Mouse (Mus musculus): ENCODE measurements around the gene Prtn3.

DNA sequence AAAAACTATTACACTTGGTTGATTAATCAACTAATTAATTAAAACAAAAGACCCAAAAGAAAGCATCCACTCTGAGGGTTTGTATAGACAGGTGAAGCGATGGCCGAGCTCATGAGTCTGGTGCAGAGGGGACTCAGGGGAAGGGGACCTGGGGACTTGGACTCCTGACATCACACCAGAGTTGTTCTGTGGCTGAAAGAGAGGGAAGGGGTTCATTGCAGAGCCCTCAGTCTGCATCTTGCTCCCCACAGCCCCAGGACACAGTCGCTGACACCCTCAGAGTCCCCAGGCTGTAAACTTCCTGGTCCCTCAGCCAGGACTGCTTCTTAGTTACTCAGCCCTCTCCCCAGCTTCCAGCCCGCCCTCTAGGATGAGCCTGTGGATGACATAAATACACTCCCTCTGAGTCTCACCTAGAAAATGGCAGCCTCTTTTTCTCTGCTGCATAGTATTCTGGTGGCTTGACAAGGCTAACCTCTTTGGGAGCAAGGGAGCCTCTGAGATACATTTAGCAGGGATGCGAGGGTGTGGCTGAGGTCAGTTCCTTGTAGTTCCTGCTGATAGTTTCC, 43.3 kb downstream of the Prtn3 start:
- no peak for TF ChIP-seq CTCF (IDR thresholded peaks at IDR 0.05; ENCODE audit: borderline replicate concordance, extremely low read depth, insufficient read depth, insufficient read length)
- TF ChIP-seq POLR2A (IDR thresholded peaks at IDR 0.05; ENCODE audit: borderline replicate concordance, extremely low read depth, insufficient read depth, insufficient read length, poor library complexity, severe bottlenecking) = no peak

Measured in brain, embryonic 14.5 days (tissue).